Mouse (Mus musculus): ENCODE measurements at regions not wholly inside any gene's neighbourhood (a gene's known extent, or its start where the extent isn't known, plus 50 kb on each side); places are given as distances from the start of the nearest gene placed in this dataset.

DNA sequence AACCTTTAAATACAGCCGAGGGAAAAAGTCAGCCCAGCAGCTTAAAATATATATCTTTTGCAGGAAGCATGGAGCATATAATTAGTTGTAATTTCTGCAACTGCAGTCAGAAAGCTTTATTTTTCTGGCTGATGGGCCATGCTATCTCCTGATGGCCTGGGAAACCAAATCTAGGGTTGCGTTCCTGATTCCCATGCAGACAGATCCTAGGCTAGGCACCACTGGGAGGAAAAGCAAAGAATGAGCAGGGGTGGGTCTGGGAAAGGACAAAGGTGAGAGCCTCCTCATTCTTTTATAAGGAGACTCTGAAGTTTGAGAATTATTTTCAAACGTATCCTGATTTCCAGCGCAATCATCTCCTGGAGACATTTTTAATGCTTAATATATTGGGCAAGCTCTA is 92.9 kb downstream of the Fzd1 start:
- Histone ChIP-seq H3K4me1 (ENCODE audit: control insufficient read depth, insufficient read depth) (peaks cover 7% of the 10 kb centered on the region; the same call in 1 of the 2 replicates), H3K9ac (replicated peaks; ENCODE audit: low read depth, low read length) (no peak overlapping the region), H3K27ac (ENCODE audit: low read depth) (no peak overlapping the region), H3K4me2 (ENCODE audit: low read depth, low read length) (no peak overlapping the region), H3K4me3 (ENCODE audit: low read depth, low read length) (no peak overlapping the region), H3K36me3 (replicated peaks; ENCODE audit: control insufficient read depth, insufficient read depth, low read length) (no peaks in the 10 kb centered on the region), H3K27me3 (ENCODE audit: control insufficient read depth, insufficient read depth, low read length) (no peaks in the 10 kb centered on the region), H3K9me3 (replicated peaks; ENCODE audit: control insufficient read depth, low read length) (no peaks in the 10 kb centered on the region)
- TF ChIP-seq EP300 (IDR thresholded peaks at IDR 0.05; ENCODE audit: low read depth) (no peak), CTCF (IDR thresholded peaks at IDR 0.05; ENCODE audit: low read depth) (no peak)
- DNase-seq (ENCODE audit: low spot score) (no peak), ATAC-seq (ENCODE audit: insufficient read depth, low read depth) (no peak)
- WGBS: 74% methylated on average over 4 of the region's 4 CpGs

GRCm38 (mm10) chr5:4664488-4664887 is 93.3 kb downstream of the Fzd1 start:
- H3K4me1 ChIP-seq (ENCODE audit: control insufficient read depth, insufficient read depth): peaks cover 7% of the 10 kb centered on the region; the same call in 1 of the 2 replicates
- no peaks in the 10 kb centered on the region for H3K36me3 ChIP-seq (replicated peaks; ENCODE audit: control insufficient read depth, insufficient read depth, low read length)
- H3K27ac ChIP-seq (ENCODE audit: low read depth): no peak overlapping the region
- H3K9ac ChIP-seq (replicated peaks; ENCODE audit: low read depth, low read length): no peak overlapping the region
- 56% methylated on average over 10 of the region's 10 CpGs for WGBS
- TF ChIP-seq EP300 (IDR thresholded peaks at IDR 0.05; ENCODE audit: low read depth): no peak
- TF ChIP-seq CTCF (IDR thresholded peaks at IDR 0.05; ENCODE audit: low read depth): no peak
- H3K4me3 ChIP-seq (ENCODE audit: low read depth, low read length): no peak overlapping the region
- no peak for ATAC-seq (ENCODE audit: insufficient read depth, low read depth)
- DNase-seq (ENCODE audit: low spot score): no peak
- no peaks in the 10 kb centered on the region for H3K27me3 ChIP-seq (ENCODE audit: control insufficient read depth, insufficient read depth, low read length)
- no peak overlapping the region for H3K4me2 ChIP-seq (ENCODE audit: low read depth, low read length)
- H3K9me3 ChIP-seq (replicated peaks; ENCODE audit: control insufficient read depth, low read length): no peaks in the 10 kb centered on the region

- no peaks in the 10 kb centered on the region for H3K36me3 ChIP-seq (replicated peaks; ENCODE audit: control insufficient read depth, insufficient read depth, low read length)
- no peak overlapping the region for H3K27ac ChIP-seq (ENCODE audit: low read depth)
- no peaks in the 10 kb centered on the region for H3K9me3 ChIP-seq (replicated peaks; ENCODE audit: control insufficient read depth, low read length)
- no peak for DNase-seq (ENCODE audit: low spot score)
- H3K27me3 ChIP-seq (ENCODE audit: control insufficient read depth, insufficient read depth, low read length): no peaks in the 10 kb centered on the region
- no peak for TF ChIP-seq CTCF (IDR thresholded peaks at IDR 0.05; ENCODE audit: low read depth)
- no peak for TF ChIP-seq EP300 (IDR thresholded peaks at IDR 0.05; ENCODE audit: low read depth)
- no peak overlapping the region for H3K4me3 ChIP-seq (ENCODE audit: low read depth, low read length)
- no peak overlapping the region for H3K9ac ChIP-seq (replicated peaks; ENCODE audit: low read depth, low read length)
- 80% methylated on average over 6 of the region's 6 CpGs for whole genome bisulfite sequencing
- ATAC-seq (ENCODE audit: insufficient read depth, low read depth): no peak
- no peak overlapping the region for H3K4me2 ChIP-seq (ENCODE audit: low read depth, low read length)
- H3K4me1 ChIP-seq (ENCODE audit: control insufficient read depth, insufficient read depth): peaks cover 7% of the 10 kb centered on the region; the same call in 1 of the 2 replicates
These were observed 95.6 kb downstream of the Fzd1 start for GRCm38 (mm10) chr5:4662198-4662585.

GRCm38 (mm10) chr5:4661420-4662197 is 96.2 kb downstream of the Fzd1 start:
- DNase-seq (ENCODE audit: low spot score) (no peak), ATAC-seq (ENCODE audit: insufficient read depth, low read depth) (no peak)
- Histone ChIP-seq H3K27ac (ENCODE audit: low read depth) (no peak overlapping the region), H3K27me3 (ENCODE audit: control insufficient read depth, insufficient read depth, low read length) (no peaks in the 10 kb centered on the region), H3K4me2 (ENCODE audit: low read depth, low read length) (no peak overlapping the region), H3K36me3 (replicated peaks; ENCODE audit: control insufficient read depth, insufficient read depth, low read length) (no peaks in the 10 kb centered on the region), H3K9ac (replicated peaks; ENCODE audit: low read depth, low read length) (no peak overlapping the region), H3K9me3 (replicated peaks; ENCODE audit: control insufficient read depth, low read length) (no peaks in the 10 kb centered on the region), H3K4me1 (ENCODE audit: control insufficient read depth, insufficient read depth) (peaks cover 7% of the 10 kb centered on the region; the same call in 1 of the 2 replicates), H3K4me3 (ENCODE audit: low read depth, low read length) (no peak overlapping the region)
- 43% methylated on average over 12 of the region's 12 CpGs for WGBS
- TF ChIP-seq EP300 (IDR thresholded peaks at IDR 0.05; ENCODE audit: low read depth): no peak

GRCm38 (mm10) chr5:4657982-4658381 is 99.9 kb downstream of the Fzd1 start:
- Histone ChIP-seq H3K36me3 (replicated peaks; ENCODE audit: control insufficient read depth, insufficient read depth, low read length) (no peaks in the 10 kb centered on the region), H3K27ac (ENCODE audit: low read depth) (no peak overlapping the region), H3K9me3 (replicated peaks; ENCODE audit: control insufficient read depth, low read length) (no peaks in the 10 kb centered on the region), H3K4me2 (ENCODE audit: low read depth, low read length) (no peak overlapping the region), H3K9ac (replicated peaks; ENCODE audit: low read depth, low read length) (no peak overlapping the region), H3K27me3 (ENCODE audit: control insufficient read depth, insufficient read depth, low read length) (no peaks in the 10 kb centered on the region), H3K4me1 (ENCODE audit: control insufficient read depth, insufficient read depth) (peaks cover 7% of the 10 kb centered on the region; the same call in 1 of the 2 replicates), H3K4me3 (ENCODE audit: low read depth, low read length) (no peak overlapping the region)
- DNase-seq (ENCODE audit: low spot score) (no peak), ATAC-seq (ENCODE audit: insufficient read depth, low read depth) (no peak)
- TF ChIP-seq CTCF (IDR thresholded peaks at IDR 0.05; ENCODE audit: low read depth) (no peak), EP300 (IDR thresholded peaks at IDR 0.05; ENCODE audit: low read depth) (no peak)
- 12% methylated on average over 1 of the region's 1 CpGs for WGBS

- no peaks in the 10 kb centered on the region for H3K27me3 ChIP-seq (ENCODE audit: control insufficient read depth, insufficient read depth, low read length)
- H3K4me3 ChIP-seq (ENCODE audit: low read depth, low read length): no peak overlapping the region
- no peak overlapping the region for H3K27ac ChIP-seq (ENCODE audit: low read depth)
- no peak for TF ChIP-seq CTCF (IDR thresholded peaks at IDR 0.05; ENCODE audit: low read depth)
- no peaks in the 10 kb centered on the region for H3K4me1 ChIP-seq (ENCODE audit: control insufficient read depth, insufficient read depth)
- H3K36me3 ChIP-seq (replicated peaks; ENCODE audit: control insufficient read depth, insufficient read depth, low read length): no peaks in the 10 kb centered on the region
- no peaks in the 10 kb centered on the region for H3K9me3 ChIP-seq (replicated peaks; ENCODE audit: control insufficient read depth, low read length)
- ATAC-seq (ENCODE audit: insufficient read depth, low read depth) (no peak), DNase-seq (ENCODE audit: low spot score) (no peak)
- H3K9ac ChIP-seq (replicated peaks; ENCODE audit: low read depth, low read length): no peak overlapping the region
- no peak overlapping the region for H3K4me2 ChIP-seq (ENCODE audit: low read depth, low read length)
These were observed 103.6 kb downstream of the Fzd1 start for GRCm38 (mm10) chr5:4654186-4654585.
